Mouse (Mus musculus) forelimb bud, embryonic 11.5 days (tissue): ENCODE results near the gene Stk4.
A peak's percentile ranks its signal among the peaks of the same experiment; 100 is the strongest.

Experiments
- DNase-seq: peaks from one replicate; pipeline ENCODE4 v3.0.0-alpha.2; 2012; ENCODE audit warnings: low read depth, low spot score

Gene Stk4

DNA sequence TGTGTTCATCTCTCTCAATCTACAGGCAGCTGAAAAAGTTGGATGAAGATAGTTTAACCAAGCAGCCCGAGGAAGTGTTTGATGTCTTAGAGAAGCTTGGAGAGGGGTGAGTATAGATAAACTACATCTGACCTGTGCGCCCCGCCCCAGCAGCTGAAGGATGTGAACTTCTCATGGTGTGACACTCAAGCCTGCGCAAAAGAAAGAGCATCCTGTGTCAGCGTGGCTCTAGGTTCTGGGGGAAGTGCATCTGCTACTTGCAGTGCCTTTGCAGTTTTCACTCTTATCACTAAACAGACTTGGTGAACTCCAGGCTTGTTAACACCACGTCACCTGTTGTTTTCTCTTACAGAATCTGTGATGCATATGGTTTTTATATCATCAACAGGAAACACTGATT is 9.4 kb downstream of the Stk4 start:
- no peak for DNase-seq

DNA sequence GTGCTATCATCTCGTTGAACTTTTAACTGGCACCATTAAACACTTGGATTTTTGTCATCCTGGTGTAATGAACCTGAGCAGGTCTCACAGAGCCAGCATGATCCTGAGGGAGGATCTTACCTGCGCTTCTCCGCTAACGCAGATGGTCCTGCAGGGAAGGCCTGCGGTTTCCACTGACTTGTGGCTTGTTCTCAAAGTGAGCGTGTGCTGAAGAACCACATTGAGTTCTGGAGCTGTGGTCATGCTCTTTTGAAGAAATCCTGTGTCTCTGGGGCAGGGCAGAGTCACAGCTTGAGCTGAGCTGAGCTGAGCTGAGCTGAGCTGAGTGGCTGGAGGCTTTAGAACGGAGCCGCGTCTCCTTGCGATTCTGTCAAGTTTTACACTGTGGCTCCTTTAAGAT is 11.5 kb downstream of the Stk4 start:
- no peak for DNase-seq

DNA sequence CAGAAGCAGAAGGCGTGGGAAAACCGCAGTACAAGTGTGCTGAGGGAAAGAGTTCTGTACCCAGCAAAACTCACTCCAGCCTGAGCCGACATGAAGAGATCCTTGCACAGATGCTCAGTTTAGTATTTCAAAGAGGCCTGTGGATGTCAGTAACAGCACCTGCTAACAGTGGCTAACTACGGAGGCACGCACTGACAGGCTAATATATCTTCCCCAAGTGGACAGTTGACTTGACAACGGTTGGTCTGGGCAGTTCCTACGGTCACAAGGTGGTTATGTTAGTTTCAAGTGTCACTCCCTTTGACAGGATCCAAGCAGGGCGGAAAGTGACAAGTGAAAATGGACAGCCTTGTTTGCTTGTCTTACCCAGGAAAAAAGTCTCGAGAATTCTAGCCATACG is 12.1 kb downstream of the Stk4 start:
- no peak for DNase-seq

DNA sequence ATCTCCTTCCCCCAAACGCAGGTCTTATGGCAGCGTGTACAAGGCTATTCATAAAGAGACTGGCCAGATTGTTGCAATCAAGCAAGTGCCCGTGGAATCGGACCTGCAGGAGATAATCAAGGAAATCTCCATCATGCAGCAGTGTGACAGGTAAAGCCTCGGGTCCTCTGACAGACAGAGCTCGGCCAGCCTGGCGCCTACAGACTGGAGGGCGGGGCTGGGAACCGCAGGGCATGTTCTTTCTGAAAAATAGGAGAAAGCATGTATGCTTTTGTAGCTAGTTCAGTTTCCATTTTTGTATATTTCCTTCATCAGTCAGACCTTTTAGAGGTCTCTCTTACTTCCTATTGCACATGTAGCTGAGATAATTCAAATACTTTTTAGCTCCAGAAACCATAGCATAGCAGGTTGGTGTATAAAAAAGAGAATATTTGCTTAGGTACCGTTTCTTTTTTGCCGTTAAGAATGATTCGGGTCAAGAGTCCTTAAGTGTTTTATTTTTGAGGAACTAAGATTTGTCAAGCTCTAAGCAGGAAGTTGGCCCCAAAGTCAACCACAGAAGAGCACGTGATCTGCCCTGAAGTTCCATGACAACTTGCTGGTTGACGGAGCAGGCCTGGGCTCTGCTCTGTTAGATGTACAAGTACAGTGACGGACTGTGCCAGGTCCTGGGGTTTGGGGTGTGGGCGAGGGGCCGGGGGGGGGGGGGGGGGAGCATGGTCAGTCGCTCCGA is 13.7 kb downstream of the Stk4 start:
- no peak for DNase-seq

DNA sequence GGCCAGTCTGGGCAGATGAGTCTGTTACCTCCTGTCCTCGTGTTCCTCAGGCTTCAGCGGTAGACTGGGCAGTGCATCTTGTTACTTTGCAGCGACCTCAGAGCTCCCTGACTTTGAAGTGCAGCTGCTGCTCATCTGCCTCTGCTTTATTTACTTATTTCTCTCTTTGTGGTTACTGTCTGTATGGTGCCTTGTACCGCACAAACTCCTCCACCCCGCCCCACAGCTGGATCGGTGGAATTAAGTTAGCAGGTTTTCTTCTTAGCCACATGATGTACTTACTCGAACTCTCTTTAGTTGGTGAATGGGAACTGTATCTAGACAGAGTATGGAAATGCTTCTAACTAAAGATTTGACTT is 14.2 kb downstream of the Stk4 start:
- DNase-seq = no peak

DNA sequence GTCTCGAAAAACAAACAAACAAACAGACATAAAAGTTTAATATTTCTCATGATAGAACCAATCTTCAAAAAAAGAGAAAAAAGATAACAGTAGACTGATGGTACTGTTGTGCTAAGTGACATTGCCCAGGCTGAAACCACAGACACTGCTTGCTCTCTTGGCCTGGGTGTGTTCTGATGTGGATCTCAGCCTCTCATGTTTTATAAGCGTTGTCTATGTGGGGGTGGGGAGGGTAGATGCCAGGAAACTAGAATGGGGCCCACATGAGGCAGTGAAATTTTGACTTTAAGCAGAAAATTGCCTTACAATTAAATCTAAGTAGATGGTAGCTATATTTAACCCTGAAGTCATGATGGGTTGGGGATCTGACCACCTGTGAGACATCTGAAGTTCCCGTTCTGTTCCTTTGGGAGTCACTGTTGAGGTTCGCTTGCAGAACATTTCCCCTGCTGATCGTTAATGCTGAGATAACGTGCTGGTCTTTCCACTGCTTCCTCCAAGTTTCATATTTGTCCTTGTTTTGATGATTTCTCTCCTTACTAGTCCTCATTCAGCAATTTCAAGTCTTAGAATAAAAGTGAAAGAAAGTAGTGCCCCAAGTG is 17.4 kb downstream of the Stk4 start:
- no peak for DNase-seq

DNA sequence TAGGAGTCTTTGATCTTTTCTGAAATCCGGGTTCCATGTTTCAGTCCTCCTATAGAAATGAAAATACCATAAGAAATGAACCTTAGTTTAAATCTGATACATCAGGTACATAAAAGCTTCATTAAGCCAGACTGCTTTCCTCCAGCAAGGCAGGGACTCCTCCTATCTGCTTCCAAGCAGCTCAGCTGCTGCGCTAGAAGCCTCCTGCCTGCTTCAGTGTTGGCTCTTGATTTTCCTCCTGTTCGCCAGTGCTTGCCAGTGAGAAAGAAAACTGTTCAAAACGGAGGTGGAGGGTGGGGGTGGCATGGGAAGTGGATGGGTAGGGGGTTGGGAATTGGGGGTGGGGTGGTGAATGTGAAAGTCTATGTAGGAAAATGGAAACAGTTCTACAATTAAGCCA is 19.4 kb downstream of the Stk4 start:
- no peak for DNase-seq

DNA sequence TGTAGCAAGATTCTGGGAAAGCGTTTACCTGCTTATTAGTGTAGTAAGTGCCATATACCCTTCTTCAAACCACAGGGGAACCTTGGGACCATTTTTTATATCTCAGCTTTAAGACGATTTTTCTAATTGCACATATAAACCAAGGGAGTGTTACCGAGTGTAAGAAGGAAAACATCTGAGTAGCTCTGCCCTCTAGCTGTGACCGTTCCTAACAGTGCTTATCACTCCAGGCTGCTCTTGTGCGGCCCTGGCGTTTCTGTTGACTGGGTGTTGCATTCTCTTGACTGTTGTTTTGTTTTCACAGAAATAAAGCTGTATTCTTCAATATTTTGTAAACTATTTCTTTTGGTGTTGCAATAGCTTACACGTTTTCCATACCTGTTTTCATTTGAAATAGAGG is 24.0 kb downstream of the Stk4 start:
- no peak for DNase-seq

DNA sequence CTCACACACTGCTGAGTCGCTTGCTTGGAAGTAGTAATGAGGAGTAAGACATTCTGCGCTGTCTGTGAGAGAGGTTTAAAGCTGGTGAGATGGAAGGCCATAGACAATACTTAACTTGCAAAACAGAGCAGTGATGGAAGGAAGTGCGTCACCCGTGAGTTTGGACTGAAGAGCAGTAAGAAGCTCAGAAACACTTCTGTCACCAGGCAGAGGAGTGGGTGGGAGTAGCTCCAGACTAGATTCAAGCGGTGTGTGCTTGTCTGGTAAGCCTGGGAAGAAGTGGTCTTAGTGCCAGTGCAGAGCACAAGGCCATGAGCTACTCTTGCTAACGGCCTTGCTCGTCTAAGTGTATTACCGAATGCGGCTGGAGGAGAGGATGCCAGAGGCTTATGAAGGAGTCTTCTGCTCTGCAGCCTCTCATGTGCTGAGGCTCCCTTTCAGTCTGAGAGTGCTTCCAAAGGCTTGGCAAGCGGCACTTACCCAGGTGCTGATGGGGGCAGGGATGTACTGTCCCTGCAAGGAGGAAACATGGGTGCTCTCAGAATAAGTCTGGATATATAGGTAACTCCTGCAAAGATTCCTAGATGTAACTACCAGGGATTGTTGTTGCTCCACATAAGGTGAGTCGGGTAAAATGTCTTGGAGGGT is 28.6 kb downstream of the Stk4 start:
- no peak for DNase-seq

DNA sequence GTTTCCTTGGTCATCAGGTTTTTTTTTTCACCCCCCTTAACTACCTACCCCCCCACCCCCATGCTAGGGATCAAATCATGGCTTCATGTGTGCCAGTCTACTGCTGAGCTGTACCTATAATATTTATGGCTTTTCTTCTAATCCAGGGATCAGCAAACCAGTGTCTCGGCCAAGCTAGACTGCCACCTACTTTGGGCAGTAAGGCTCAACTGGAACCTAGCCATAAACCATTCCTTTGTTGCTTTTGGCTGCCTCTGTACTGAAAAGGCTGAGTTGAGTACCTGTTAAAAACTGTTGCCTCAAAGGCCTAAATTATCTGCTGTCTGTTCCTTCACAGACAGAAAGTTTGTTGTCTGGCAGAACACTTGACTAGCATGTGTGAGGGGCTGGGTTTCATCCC is 31.8 kb downstream of the Stk4 start:
- no peak for DNase-seq

DNA sequence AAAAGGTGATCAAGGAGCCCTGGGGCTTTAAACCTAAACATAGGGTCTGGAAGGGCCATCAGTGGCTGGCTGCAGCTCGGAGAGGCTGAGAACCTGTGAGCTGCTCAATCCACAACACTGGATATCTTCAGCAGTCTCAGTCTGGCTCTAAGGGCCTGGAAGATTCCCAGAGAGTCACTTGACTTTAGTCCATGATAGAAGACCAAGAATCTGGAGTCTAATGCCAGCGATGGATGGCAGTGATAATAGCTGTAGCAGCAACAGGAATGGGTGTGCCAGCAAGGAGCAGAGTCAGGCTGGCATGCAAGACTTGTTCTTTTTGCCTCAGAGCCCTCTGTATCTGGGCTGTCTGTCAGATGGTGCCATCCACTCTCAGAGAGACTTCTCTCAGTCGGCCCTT is 32.2 kb downstream of the Stk4 start:
- no peak for DNase-seq

DNA sequence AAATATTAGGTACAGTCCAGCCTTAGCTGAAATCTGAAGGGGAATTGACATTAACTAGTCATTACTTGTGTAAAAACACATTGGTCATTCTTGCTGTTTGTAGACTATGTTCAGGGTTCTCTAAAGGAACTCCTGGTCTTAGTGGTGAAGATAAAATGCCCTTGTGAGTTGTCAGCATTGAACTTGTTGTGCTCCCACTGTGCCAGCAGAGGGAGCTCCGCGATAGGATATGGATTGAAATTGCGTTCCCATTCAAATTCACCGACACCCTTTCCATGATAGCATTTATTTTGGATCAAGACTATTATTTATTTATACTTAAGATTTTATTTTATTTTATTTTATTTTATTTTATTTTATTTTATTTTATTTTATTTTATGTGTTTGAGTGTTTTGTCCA is 33.4 kb downstream of the Stk4 start:
- DNase-seq = peak; percentile 61

DNA sequence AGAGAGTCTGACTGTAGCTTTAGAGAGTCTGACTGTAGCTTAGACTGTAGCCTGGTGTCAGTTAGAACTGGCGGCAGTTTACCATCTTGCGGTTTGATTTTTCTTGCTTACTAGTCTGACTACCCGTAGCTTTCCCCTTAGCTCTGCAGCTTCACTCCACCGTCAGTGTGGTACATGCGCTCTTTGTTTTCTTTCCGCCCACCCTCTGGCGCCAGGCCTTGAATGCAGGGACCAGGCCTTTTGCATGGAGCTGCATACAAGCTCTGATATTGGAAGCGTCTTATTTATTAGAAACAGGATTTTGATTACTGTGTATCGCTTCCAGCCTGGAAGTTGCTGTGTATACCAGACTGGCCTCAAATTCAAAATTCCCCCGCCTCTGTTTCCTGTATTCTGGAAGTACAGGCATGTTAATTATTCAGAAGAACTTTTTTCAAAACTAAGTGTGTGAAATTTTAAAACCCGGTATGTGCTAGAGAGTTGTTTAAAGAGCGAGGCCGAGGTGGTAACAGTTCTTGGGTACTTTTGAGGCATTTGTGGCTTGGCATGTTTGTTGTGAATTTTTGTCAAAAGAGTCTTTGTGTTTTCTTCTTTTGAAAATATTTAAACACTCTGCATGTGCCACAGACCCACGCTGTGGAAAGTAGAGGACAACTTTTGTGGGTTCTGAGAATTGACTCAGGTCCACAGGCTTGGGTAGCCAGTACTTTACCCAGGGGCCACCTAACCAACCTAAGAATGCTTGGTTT is 36.3 kb downstream of the Stk4 start:
- DNase-seq = no peak

DNA sequence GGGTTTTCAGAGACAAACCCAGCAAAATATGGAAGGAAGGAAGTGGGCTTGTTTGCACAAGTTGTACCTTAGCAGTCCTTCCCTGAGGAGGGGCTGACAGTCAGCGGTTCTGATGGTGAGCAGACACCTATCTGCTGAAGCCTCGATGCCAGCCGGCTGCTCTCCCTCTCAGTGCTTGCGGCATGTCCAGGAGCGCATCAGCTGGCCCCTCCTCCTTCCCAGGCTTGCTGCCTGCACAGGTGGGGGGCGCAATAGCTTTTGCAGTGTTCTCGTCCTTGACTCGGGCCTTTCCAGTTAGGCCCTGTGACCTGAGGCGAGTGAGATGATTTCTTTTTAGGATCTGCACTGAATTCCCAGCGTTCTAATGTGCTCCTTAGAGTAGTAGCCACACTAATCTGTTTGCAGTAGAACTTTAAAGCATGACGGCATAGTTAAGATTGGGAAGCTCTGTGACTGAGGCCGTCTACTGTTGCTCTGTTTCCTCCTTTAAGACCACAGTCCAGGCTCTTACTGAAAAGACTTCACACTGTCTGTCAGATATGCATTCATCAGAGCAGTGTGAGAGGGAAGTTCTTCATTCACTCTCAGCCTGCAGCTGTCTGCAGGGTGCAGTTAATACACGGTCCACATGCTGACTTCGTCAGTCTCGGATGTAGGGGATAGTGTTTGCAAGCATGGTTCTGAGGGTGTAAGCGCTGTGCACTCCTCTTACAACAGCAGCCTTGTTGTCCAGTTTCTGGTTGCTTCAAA is 37.2 kb downstream of the Stk4 start:
- DNase-seq = no peak

DNA sequence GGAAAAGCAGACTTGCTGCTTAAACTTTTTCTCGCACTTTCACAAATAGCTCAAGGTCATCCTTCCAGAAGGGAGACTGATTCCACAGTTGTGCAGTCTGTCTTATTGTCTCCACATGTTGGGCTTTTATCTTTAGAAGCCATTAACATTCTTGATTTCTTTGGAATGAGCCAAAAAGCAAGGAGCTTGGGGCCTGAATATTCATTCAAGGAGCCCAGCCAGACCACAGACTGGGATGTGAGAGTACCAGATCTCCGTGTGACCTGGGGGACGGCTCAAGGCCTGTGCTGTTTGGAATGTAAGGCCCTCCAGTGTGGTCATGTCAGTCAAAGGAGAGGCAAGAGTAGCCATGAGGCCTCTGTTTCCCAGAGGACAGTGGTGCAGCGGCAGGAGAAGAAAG is 38.4 kb downstream of the Stk4 start:
- DNase-seq = no peak

DNA sequence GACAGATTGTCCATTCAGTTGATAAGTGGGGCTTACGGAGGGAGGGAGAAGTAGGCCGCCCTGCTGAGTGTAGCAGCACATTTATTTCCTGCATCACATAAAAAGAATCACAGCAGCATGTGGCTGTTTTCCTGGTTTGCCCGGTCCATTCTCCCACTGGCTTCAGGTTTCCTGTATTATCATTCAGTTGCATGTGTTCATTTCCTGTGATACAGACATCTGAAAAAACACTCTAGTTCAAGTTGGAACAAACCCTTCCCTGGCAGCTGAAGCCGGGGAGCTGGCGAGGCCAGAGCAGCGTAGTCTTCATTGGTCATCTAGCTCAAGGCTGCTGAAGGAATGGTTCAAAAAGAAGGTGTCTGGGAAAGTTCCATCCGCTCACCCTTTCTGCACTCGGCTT is 41.4 kb downstream of the Stk4 start:
- no peak for DNase-seq

DNA sequence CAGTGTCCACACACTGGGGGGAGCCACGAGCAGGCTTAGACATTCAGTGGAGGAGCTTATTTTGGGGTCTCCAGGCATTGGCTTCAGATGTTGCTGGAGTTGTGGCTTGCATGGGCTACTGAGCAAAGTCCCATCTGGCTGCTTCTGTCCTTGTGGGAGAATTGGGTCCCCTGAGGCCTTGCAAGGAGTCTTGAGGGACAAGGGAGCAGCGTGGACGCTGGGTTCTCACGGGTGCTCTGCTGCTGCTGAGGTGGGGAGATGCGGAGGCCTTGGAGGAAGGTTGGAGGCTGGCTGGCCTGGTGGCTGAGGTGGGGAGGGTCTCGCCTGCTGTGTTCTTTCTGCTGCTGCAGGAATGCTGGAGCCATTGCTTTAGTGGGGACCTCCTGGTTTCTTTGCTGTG is 43.9 kb downstream of the Stk4 start:
- DNase-seq = no peak

DNA sequence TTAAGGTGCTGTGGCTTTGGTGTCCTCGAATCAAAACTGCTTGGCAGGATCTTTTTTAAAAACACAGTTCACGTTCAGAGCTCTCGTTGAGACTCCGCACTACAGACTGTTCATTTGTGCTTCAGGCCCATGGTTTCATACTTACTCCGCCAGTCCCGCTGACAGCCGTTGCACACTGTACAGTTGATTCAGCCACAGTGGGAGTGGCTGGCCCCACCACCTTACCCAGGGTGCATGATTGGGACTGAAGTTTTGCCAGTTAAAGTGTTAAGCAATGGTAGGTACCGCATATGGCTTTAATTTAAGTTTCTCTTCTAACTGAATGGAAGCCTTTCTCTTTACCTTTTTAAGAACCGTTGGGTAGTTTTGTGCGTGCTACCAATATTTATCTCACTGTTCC is 45.4 kb downstream of the Stk4 start:
- peak; percentile 43 for DNase-seq

DNA sequence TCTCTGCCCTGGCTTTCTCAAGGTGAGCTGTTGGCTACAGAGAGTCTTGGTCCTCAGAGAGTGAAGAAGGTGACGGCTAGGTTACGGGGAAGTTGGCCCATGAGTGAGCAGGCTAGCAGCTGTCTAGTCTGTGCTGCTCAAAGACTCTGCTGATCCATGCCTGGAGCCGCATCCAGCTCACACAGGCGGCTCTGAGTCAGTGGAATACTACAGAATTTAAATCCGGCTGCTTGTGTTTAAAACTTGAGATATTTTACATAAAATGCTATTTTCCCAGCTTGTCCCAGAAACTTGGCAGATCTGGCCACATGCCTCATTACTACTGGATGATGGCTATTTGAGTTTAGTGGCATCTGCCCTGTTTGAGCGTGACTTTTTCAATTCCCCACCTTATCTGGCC is 49.4 kb downstream of the Stk4 start:
- no peak for DNase-seq

DNA sequence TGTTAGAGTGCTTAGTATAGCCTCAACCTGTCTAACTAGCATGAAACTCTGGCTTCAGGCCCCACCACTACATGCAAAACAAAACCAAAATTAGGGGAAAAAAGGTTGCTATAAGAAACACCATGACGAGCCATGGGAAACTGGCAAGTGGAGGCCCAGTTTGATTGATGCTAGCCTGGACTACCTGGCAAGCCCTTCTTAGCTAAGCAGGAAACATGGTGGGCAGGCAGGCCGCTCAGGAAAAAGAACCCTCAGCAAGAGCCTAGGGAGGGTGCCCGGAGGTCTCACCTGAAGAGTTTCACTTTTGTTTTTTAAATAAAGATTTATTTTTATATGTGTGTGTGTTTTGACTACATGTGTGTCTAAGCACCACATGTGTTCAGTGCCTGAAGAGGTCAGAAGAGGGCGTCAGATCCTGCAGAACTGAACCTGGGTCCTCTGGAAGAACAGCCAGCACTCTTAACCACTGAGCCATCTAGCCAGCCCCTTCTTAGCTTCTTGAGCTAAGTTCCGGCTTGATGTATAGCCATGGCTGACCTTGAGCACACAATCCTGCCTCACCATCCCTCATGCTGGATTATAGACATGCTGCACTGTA is 53.1 kb downstream of the Stk4 start:
- DNase-seq = no peak

DNA sequence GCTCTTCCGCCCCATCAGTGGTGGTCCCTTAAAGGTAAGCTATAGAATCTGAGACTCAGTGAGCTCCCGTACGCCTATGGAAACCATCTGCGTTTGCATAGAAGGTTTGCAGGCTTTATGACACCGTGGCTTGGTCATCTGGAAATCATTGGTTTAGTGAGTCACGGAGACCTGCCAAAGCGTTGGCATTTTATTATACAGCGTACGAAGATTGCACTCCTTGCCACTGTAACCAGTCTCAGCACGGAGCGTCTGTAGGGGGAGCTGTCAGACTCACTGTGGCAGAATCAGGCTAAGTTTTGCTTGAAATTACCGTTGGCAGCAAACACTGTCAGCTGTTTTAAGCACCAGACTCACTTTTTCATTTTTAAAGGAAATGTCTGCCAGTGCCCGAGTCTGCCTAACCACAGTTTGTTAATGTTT is 56.4 kb downstream of the Stk4 start:
- peak; percentile 70 for DNase-seq

DNA sequence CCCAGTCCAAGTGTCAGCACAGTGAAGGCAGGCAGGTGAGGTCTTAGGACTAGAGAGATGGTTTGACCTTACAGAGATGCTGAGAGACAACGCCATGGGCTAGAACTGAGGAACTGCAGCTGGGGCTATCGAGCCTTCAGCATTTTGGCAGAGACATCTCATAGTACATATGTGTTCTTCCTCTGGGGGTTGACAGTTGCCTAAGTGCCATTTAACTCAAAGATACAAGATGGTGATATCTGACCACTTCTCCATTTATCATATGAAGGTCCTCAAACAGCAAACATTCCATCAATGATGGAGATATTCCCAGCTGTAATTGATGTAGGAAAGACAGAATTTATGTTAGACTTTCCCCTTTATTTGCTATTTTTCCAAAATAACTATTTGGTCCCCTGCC is 57.2 kb downstream of the Stk4 start:
- no peak for DNase-seq
